Mouse (Mus musculus) adrenal gland (tissue): ENCODE data around the gene Olfr1193.
"Not testable (repeated sequence)": the region's sequence is repeated elsewhere in the genome, so short reads cannot be mapped to it uniquely, and the experiment has no call there.

ENCODE experiments used
- intact Hi-C: fragments of 180-260 bp; cut with DNase I; formaldehyde crosslinking; loops from one replicate; pipeline ENCODE4 v1.15.1; 2025
- long read RNA-seq, 2 experiments: library from polyadenylated mRNA; unstranded; transcript quantifications; one replicate each; pipeline ENCODE4 v2.0.0; 2020; ENCODE audit warnings: borderline replicate concordance in 1 of 2; ENCODE audit not compliant: insufficient replicate concordance in 1 of 2

Olfr1193 gene
- long read RNA-seq, experiment 1: 0 reads
- long read RNA-seq, experiment 2: 0 reads

GRCm38 (mm10) chr2:88675328-88675727 lies at the start of gene Olfr1193:
Gene Olfr1193 (plus strand): TSS chr2:88675628.
- intact Hi-C loops: not testable (repeated sequence)

- intact Hi-C loops: not testable (repeated sequence)
These were observed 35.2 kb upstream of the Olfr1193 start, which contains the start of gene Olfr1191-ps1 for GRCm38 (mm10) chr2:88640242-88640641. Gene Olfr1191-ps1 (plus strand): TSS chr2:88640542.

GRCm38 (mm10) chr2:88648209-88648608 lies 27.2 kb upstream of the Olfr1193 start, which contains the start of gene Olfr1192-ps1:
Gene Olfr1192-ps1 (plus strand): TSS chr2:88648509.
- intact Hi-C loops: no loop called here

- intact Hi-C loops: no loop called here
These were observed 13.7 kb downstream of the Olfr1193 start, which contains the start of gene Olfr1195 for GRCm38 (mm10) chr2:88689087-88689486. Gene Olfr1195 (minus strand): TSS chr2:88689187.

GRCm38 (mm10) chr2:88704497-88704896 lies 29.1 kb downstream of the Olfr1193 start, which contains the start of gene Olfr1196:
Gene Olfr1196 (minus strand): TSS chr2:88704597.
- intact Hi-C loops: no loop called here
